Comparison of ENCODE assay signal across 26 mouse cellular contexts in genomic region chr6:124491427-124491826, GRCm38 (mm10). TPM values are rescaled to one million over a fixed set of nuclear protein-coding genes. Genes with fewer than 3 reads are reported as not detected.
"Had no signal": no experiment of that assay in that cellular context is flagged by ENCODE, and none has a peak within 500 bp of the region (broad histone marks: within the 10 kb centered on the region; RNA-seq: fewer than 3 reads in every experiment).

No protein-coding gene starts in this region.

- H3K36me3 ChIP-seq: heart, embryonic 10.5 days; heart, embryonic 12.5 days; hindbrain, embryonic 10.5 days; hindbrain, embryonic 12.5 days; intestine, embryonic 15.5 days; kidney, embryonic 15.5 days; limb, embryonic 10.5 days; limb, embryonic 12.5 days; liver, embryonic 13.5 days had no signal

- H3K27me3 ChIP-seq: heart, embryonic 12.5 days; hindbrain, embryonic 12.5 days; intestine, embryonic 15.5 days; kidney, embryonic 15.5 days; limb, embryonic 12.5 days; liver, embryonic 13.5 days had no signal

- ATAC-seq: hindbrain, embryonic 16.5 days; inflammation-experienced regulatory T-cells, adult 6 months; intestine, embryonic 15.5 days; intestine, postnatal 0 days had no signal

- H3K4me3 ChIP-seq: heart, embryonic 10.5 days; heart, embryonic 12.5 days; hindbrain, embryonic 10.5 days; hindbrain, embryonic 12.5 days; intestine, embryonic 15.5 days; kidney, embryonic 15.5 days; left cerebral cortex, adult 2 months; limb, embryonic 10.5 days; limb, embryonic 12.5 days; liver, embryonic 13.5 days had no signal

- H3K9me3 ChIP-seq: heart, embryonic 10.5 days; intestine, embryonic 15.5 days; kidney, embryonic 15.5 days; limb, embryonic 10.5 days; limb, embryonic 12.5 days; liver, embryonic 13.5 days had no signal

- H3K4me2 ChIP-seq: heart, embryonic 12.5 days; hindbrain, embryonic 12.5 days; hindbrain, embryonic 14.5 days; intestine, embryonic 15.5 days; kidney, embryonic 15.5 days; limb, embryonic 12.5 days; liver, embryonic 11.5 days; liver, embryonic 13.5 days had no signal

- H3K27ac ChIP-seq: heart, embryonic 10.5 days; hindbrain, embryonic 10.5 days; hindbrain, embryonic 12.5 days; hindbrain, embryonic 14.5 days; intestine, embryonic 15.5 days; kidney, embryonic 15.5 days; kidney, postnatal 0 days; left cerebral cortex, adult 2 months; limb, embryonic 10.5 days; limb, embryonic 12.5 days had no signal

- DNase-seq: gastrocnemius, postnatal 14 days; gastrocnemius, postnatal 36 days; heart, adult 18-20 months; heart, postnatal 10 days; heart, postnatal 4 days; kidney, adult 18-20 months; kidney, adult 9 months; kidney, postnatal 14 days; kidney, postnatal 36 days; liver; liver, embryonic 13.5 days had no signal

- H3K9ac ChIP-seq: heart, embryonic 12.5 days; hindbrain, embryonic 12.5 days; hindbrain, embryonic 14.5 days; intestine, embryonic 15.5 days; kidney, embryonic 15.5 days; limb, embryonic 12.5 days; liver, embryonic 13.5 days had no signal

RNA-seq across cellular contexts. Expression of gene C1rl, which starts 1.5 kb away (rescaled TPM):
- polyA plus RNA-seq: inflammation-experienced regulatory T-cells, adult 6 months had no signal

RNA-seq across cellular contexts. Expression of gene Clstn3, which starts 26.8 kb away (rescaled TPM):
- polyA plus RNA-seq: inflammation-experienced regulatory T-cells, adult 6 months had no signal

RNA-seq across cellular contexts. Expression of gene C1s1, which starts 50.7 kb away (rescaled TPM):
- polyA plus RNA-seq: inflammation-experienced regulatory T-cells, adult 6 months had no signal
